Mouse (Mus musculus) gastrocnemius, adult 8-10 months (tissue): ENCODE measurements at regions not wholly inside any gene's neighbourhood (a gene's known extent, or its start where the extent isn't known, plus 50 kb on each side); places are given as distances from the start of the nearest gene placed in this dataset.

Source experiments
- DNase-seq, 2 experiments: peaks; one replicate each; pipeline ENCODE4 v3.0.0; 2022; ENCODE audit warnings: low spot score in 2 of 2

- DNase-seq = no peak
Observed at GRCm38 (mm10) chr13:43852888-43853287, 68.3 kb downstream of the Cd83 start.

- no peak for DNase-seq
Observed at GRCm38 (mm10) chr13:43854973-43855372, 70.4 kb downstream of the Cd83 start.

DNA sequence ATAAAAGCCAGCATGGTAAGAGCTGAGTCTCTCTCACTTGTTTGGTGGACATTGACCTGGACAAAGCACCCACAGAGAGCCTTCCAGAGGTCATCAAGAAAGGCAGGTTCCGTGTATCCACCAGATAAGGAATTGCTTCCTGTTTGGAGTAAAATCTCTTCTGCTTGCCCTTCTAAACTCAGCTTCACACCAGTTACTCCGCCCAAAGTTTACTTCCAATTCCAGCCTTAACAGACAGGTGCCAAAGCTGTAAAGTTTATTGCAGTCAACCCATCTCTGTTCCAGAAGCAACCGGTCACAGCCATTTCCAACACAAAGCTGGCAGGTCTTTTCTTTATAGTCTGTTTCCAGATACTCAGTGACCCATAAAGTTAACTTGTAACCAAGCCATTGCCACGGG is 76.4 kb downstream of the Cd83 start:
- no peak for DNase-seq

DNA sequence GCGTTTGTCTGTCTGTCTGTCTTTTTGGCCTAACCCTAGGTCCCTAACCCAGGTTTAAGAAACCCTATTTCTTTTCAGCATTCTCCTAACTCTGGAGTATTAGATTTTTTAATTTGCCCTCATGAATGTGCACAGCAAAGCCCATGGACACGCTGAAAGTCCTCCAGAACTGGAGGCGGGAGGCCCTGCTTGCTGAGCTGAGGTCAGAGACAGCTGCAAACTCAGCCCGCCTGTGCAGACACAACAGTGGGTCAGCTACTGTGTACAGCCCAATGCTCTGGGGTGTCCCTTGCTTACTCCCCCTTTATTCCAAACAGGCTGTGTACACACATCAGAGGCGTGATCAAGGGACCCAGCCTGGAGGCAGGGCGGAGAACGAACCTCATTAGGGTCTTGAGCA is 76.8 kb downstream of the Cd83 start:
- DNase-seq = no peak

DNA sequence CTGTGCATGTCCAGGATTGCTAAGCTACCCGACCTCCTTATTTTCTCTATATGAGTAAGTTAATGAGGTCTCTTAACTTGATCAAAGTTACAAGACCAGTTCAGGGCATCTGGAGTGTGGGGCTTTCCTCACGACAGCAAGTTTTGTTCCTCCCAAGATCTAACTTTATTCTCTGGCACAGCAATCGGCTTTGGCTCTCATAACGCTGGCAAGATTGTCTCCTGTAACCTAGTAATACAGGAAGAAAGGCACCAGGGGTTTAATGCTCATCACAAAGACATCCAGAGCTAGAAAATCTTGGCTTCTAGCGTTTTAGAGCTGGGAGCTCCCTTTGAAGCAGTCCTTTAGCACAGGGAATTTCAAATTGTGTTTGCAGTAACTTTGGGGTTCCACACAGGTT is 77.5 kb downstream of the Cd83 start:
- DNase-seq = no peak

DNA sequence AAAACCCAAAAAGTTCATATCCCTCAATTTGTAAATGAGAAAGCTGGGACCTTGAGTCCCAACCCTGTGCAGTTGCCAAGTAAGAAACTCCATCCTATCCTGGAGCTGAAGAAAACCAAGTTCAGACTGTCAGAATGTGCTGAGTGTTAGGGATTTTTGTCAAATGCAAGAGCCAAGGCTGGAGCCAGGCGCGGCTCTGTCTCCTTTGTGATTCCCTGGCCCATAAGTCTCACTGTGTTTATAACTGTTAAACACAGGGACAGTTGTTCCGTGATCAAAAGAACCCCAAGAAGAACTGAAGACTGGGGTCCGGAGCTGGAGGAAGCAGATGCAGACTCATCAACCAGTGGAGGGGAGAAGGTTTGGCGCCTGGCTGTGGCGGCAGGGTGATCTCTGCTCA is 78.0 kb downstream of the Cd83 start:
- no peak for DNase-seq

DNA sequence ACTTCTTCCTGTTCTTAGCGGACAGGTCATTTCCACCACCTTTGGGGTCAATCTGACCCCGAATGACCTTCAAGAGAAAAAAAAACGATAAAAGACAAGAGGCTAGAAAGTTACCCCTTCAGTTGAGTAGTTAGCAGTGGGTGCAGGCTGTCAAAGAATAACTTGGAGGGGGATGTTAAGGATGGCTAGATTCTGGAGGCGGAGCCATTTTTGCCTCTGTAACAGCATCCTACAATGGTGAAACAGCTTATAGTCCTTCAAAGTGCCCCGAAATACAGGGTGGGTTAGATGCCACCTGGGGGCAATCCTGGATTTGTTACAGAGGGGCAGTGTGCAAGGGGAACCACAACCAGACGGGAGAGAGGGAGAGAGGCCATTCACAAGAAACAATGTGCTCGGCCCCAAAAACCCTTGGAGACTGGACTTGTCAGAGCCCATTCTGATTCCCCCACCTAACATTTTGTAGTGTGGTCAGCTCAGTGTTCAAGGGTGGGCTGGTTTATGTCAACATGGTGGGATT is 79.1 kb downstream of the Cd83 start:
- no peak for DNase-seq

- peak; percentile 99 for DNase-seq
Observed at GRCm38 (mm10) chr13:43864153-43864861, 79.7 kb downstream of the Cd83 start.

DNA sequence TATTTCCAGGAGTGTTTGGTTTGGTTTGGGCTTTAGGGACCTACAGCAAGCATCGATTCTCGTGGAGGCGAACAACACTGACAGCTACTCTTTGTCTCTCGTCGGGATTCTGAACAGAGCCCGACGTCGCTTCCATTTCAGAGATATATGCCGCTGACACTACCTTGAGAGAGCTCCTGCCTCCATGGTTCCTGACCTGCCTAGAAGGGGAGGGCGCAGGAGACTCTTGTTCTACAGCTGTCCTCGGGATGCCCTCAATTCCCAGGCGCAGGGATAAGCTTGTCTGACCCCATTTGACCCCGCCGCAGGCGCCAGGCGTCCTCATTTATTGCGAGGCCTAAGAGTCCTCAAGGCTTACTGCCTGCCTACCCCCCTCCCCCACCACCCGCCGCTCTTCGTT is 80.5 kb downstream of the Cd83 start:
- DNase-seq = peak in 1 of 2 experiments; percentile 37

DNA sequence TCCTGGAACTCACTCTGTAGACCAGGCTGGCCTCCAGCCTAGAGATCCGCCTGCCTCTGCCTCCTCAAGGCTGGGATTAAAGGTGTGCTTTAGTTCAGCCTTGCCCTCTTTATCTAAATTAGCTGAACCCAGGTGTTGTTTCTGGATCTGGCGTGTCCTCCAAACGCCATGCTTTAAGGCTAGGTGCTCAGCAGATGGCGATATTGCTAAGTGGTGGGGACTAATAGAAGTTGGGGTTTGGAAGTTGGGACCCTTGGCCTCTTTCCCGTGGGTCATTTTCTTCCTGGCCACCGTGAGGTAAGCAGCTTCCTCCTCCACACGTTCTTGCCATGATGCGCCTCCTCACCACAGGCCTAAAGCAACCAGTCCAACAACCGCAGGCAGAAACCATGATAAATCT is 91.3 kb downstream of the Cd83 start:
- no peak for DNase-seq

- DNase-seq = no peak
Observed at GRCm38 (mm10) chr13:43887284-43887683, 102.7 kb downstream of the Cd83 start.

DNA sequence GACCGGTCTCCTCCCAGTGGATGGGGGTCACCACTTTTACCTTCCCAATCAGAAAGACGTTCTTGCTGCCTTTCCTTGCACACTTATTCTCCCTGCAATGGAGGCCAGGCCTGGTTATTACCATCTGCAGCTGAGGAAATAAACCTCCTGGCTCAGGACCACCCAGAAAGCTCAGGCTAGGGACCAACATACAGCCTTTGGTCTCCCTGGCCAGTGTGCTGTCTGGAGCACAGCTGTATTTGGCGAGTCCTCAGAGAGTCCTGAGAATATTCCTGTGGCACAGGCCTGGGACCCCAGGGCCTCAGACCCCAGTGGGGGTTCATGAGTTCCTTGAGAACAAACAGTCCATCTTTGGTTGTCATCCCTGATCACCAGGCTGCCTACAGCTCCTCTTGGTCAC is 107.4 kb downstream of the Cd83 start:
- no peak for DNase-seq

GRCm38 (mm10) chr13:43895990-43896389 is 111.4 kb downstream of the Cd83 start:
- DNase-seq = no peak

- DNase-seq = no peak
Observed at GRCm38 (mm10) chr13:43897046-43897445, 112.5 kb downstream of the Cd83 start.

DNA sequence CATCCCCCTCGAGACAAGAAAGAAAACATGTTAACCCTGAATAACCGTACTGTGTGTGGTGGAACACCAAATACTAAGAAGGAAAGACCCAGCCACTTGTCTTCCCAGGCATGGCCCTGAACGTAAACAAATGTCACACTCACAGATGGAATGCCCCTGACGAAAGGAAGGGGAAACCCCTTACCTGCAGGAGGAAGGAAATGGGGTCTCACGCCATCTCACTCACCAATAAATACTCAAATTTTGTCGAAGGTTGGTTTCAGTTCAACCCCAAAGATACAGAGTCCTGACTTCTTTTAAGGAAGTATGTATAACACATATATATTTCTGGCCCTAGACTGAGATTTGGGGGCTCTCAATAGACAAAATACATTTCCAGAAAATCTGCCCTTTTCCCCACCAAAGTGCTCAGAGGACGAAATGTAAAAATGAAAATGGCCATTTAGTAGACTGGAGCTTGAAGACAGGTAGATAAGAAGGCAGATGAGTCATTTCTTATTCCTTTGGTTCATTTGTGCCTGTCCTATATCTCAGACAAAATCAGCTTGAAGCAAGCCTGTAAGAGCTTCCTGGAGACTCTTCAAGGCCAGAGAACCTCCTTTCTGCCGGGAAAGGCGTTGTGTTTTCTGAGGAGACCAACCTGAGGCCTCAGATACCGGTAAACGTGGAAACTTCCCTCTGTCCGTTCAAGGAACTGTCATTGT is 114.1 kb downstream of the Cd83 start:
- DNase-seq = no peak

GRCm38 (mm10) chr13:43900115-43900514 is 115.5 kb downstream of the Cd83 start:
- no peak for DNase-seq

DNA sequence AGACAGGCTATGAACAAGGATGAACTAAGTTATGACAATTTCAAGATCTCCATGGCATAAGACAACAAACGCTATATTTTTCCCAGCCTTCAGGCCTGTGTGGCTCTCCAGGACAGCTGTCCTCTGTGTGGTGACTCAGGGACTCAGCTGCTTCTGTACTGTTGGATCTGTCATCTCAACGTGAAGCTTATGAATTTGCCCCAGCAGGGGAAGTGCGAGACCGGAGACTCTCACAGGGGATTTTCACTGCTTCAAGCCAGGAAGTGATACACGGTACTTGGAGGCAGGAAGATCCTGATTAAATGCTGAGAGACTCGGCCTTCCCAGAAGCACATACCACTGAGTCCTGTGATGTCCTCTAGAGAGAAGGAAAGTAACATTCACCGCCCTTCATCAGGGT is 116.2 kb downstream of the Cd83 start:
- DNase-seq = no peak

- no peak for DNase-seq
Observed at GRCm38 (mm10) chr13:43903391-43903790, 118.8 kb downstream of the Cd83 start.

DNA sequence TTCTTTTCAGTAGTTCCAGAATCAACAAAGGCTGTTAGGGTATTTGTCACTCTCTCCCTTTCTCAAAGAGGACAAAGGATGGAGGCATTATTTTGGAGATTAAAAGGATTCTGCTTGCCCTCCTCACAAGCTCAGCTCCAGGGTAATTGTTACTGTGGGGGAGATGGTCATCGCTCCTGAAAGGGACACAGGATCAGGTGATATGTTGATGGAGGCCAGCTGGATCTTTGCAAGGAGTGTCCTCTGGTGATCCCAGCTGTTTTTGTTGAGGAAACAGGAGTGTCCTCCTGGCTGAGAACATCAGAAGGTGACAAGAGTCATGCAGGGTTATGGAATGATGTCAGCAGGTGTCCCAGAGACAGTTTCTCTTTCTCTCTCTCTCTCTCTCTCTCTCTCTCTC is 119.7 kb downstream of the Cd83 start:
- DNase-seq = no peak

- no peak for DNase-seq
Observed at GRCm38 (mm10) chr13:43906241-43906640, 121.7 kb downstream of the Cd83 start.

GRCm38 (mm10) chr13:43907425-43907824 is 122.8 kb downstream of the Cd83 start:
- DNase-seq = no peak

GRCm38 (mm10) chr13:43908041-43908644 is 123.6 kb downstream of the Cd83 start:
- DNase-seq = no peak

DNA sequence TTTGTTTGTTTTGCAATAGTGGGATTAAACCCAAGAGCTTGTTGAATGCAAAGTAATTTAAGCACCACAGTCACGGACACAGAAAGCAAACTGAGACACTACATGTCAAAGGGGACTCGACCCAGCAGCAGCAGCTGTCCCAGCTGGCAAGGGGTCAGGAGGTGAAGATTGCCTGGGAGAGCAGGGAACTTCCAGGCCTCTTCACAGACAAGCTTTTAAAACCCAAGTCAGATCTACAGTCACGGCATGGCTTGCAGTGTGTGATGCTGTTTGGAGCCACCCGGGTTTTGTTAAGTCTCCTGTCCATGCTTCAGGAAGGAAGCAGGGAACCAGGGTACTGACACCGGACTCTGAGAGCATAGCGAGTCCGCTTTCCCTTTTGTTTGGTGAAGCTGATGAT is 125.4 kb downstream of the Cd83 start:
- no peak for DNase-seq
